11 mouse cellular contexts compared by ENCODE assay signal in the genomic region with DNA sequence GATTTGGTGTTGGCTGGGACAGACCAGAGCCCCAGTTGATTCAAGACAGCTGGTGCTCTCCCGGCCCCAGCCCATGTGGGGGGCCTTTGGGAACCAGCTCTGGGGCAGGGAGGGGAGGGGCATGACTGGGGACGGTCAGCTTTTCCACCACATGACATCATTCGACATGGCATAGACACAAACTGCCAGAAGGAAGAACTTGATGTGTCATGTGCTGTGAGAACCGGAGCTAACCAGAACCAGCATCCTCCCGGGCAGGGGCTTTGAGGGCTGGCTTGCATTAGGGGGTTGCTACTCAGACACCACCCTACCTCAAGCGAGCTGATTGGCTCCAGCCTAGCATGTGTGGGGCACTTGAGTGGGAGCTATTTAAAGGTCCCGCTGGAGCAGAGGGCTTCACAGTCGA.
DNase-seq lines count a peak whose midpoint lies in the region; ATAC-seq and TF ChIP-seq lines count a peak whose summit lies in the region.
"Had no signal": no experiment of that assay in that cellular context is flagged by ENCODE, and none has a peak within 500 bp of the region (broad histone marks: within the 10 kb centered on the region; RNA-seq: fewer than 3 reads in every experiment).

No protein-coding gene starts in this region.

- H3K27ac ChIP-seq in lung, embryonic 14.5 days (ENCODE audit: low read depth): no peak overlapping the region
- H3K27ac ChIP-seq in heart, embryonic 13.5 days (replicated peaks): no peak overlapping the region
- H3K27ac ChIP-seq: midbrain, embryonic 12.5 days had no signal

- H3K36me3 ChIP-seq in lung, embryonic 14.5 days (ENCODE audit: insufficient read depth): peaks cover 24% of the 10 kb centered on the region; the same call in 1 of the 2 replicates
- H3K36me3 ChIP-seq in heart, embryonic 13.5 days: peaks cover 39% of the 10 kb centered on the region
- H3K36me3 ChIP-seq: midbrain, embryonic 12.5 days had no signal

- H3K9me3 ChIP-seq in lung, embryonic 14.5 days (ENCODE audit: low read depth, low read length): no peaks in the 10 kb centered on the region
- no peaks in the 10 kb centered on the region for H3K9me3 ChIP-seq in heart, embryonic 13.5 days
- H3K9me3 ChIP-seq: midbrain, embryonic 12.5 days had no signal

- DNase-seq in embryo, embryonic 10 days (ENCODE audit: low spot score): peak; percentile 52
- no peak for DNase-seq in embryo, embryonic 9.5 days (ENCODE audit: extremely low spot score)
- DNase-seq in lung, embryonic 14.5 days: peak; percentile 65
- no peak for DNase-seq in lung, adult 18-20 months
- DNase-seq in lung, postnatal 4 days: peak; percentile 39 to 66
- DNase-seq in spleen, postnatal 14 days (ENCODE audit: low spot score in 2 of 2): no peak
- no peak for DNase-seq in layer of hippocampus, postnatal 10 days (ENCODE audit: low spot score in 2 of 2)
- DNase-seq: adrenal gland, postnatal 10 days; cerebellum, adult 9-11 months had no signal

- H3K4me2 ChIP-seq in lung, embryonic 14.5 days: no peak overlapping the region
- peak overlapping the region; percentile 2; the same call in 1 of the 2 replicates for H3K4me2 ChIP-seq in heart, embryonic 13.5 days
- H3K4me2 ChIP-seq: midbrain, embryonic 12.5 days had no signal

- TF ChIP-seq CTCF in lung, embryonic 14.5 days (IDR thresholded peaks at IDR 0.05; ENCODE audit: low read depth): no peak

- peak; percentile 67 for ATAC-seq in lung, embryonic 14.5 days (ENCODE audit: insufficient read depth)
- ATAC-seq in heart, embryonic 13.5 days (ENCODE audit: extremely low read depth, insufficient number of reproducible peaks, low FRiP score, low TSS enrichment): no peak

- 43% methylated on average over 8 of the region's 8 CpGs for WGBS in lung, embryonic 14.5 days
- WGBS in heart, embryonic 13.5 days: 34% methylated on average over 8 of the region's 8 CpGs

- H3K9ac ChIP-seq in lung, embryonic 14.5 days: no peak overlapping the region
- no peak overlapping the region for H3K9ac ChIP-seq in heart, embryonic 13.5 days
- H3K9ac ChIP-seq: midbrain, embryonic 12.5 days had no signal

- no peak overlapping the region for H3K4me3 ChIP-seq in lung, embryonic 14.5 days (ENCODE audit: low read depth, low read length)
- no peak overlapping the region for H3K4me3 ChIP-seq in heart, embryonic 13.5 days
- H3K4me3 ChIP-seq: midbrain, embryonic 12.5 days had no signal

- H3K4me1 ChIP-seq in lung, embryonic 14.5 days (ENCODE audit: insufficient read depth): peaks cover 25% of the 10 kb centered on the region
- H3K4me1 ChIP-seq in heart, embryonic 13.5 days: peaks cover 38% of the 10 kb centered on the region
- H3K4me1 ChIP-seq: midbrain, embryonic 12.5 days had no signal

- no peaks in the 10 kb centered on the region for H3K27me3 ChIP-seq in lung, embryonic 14.5 days (ENCODE audit: insufficient read depth, low read length)
- no peaks in the 10 kb centered on the region; the same call in 1 of the 2 replicates for H3K27me3 ChIP-seq in heart, embryonic 13.5 days (replicated peaks)
- H3K27me3 ChIP-seq: midbrain, embryonic 12.5 days had no signal

Comparison
In these comparisons a context has a peak if more than half of its experiments do, and no peak if none do; other contexts are left out.
1. DNase-seq: peak in embryo, embryonic 10 days (single experiment), lung, embryonic 14.5 days (single experiment) and lung, postnatal 4 days (2 of 2); none in embryo, embryonic 9.5 days (single experiment), lung, adult 18-20 months (0 of 2), spleen, postnatal 14 days (0 of 2) and layer of hippocampus, postnatal 10 days (0 of 2).